Mouse (Mus musculus) C2C12 (cell line): Measurements from ENCODE around the gene Wdr64. TPM values are rescaled to one million over a fixed set of nuclear protein-coding genes. Genes with fewer than 3 reads are reported as not detected.

Source experiments
- H3K27me3 ChIP-seq: one replicate; pipeline ENCODE4 v1.6.1; 2011; ENCODE audit not compliant: control insufficient read depth, insufficient read depth, insufficient read length
- H3K36me3 ChIP-seq: one replicate; pipeline ENCODE4 v1.6.1; 2011; ENCODE audit not compliant: control insufficient read depth, insufficient read depth
- H3K4me3 ChIP-seq: one replicate; pipeline ENCODE4 v1.5.1; 2011; ENCODE audit warnings: mild to moderate bottlenecking, control low read depth; ENCODE audit not compliant: poor library complexity, insufficient read depth, severe bottlenecking
- H3K79me2 ChIP-seq: one replicate; pipeline ENCODE4 v1.6.1; 2011; ENCODE audit not compliant: control insufficient read depth, insufficient read depth
- H3K79me3 ChIP-seq: one replicate; pipeline ENCODE4 v1.6.1; 2011; ENCODE audit warnings: low read depth, control low read depth
- H3ac ChIP-seq: one replicate; pipeline ENCODE3; 2011; ENCODE audit warnings: low read depth; ENCODE audit not compliant: control insufficient read depth, insufficient read length
- CEBPB ChIP-seq: IDR thresholded peaks from one replicate; pipeline ENCODE4 v1.6.1; 2011; ENCODE audit warnings: low read depth, mild to moderate bottlenecking, control low read depth, moderate library complexity
- CTCF ChIP-seq: IDR thresholded peaks from one replicate; pipeline ENCODE4 v1.5.1; 2011; ENCODE audit not compliant: control insufficient read depth, insufficient read depth, insufficient read length
- FOSL1 ChIP-seq: IDR thresholded peaks from one replicate; pipeline ENCODE4 v1.8.0; 2011; ENCODE audit warnings: mild to moderate bottlenecking, low read length; ENCODE audit not compliant: poor library complexity, insufficient read depth, severe bottlenecking
- MAX ChIP-seq: IDR thresholded peaks from one replicate; pipeline ENCODE4 v1.6.1; 2011; ENCODE audit warnings: mild to moderate bottlenecking, control low read depth
- MYOD1 ChIP-seq: IDR thresholded peaks from one replicate; pipeline ENCODE4 v1.6.1; 2011; ENCODE audit warnings: low read depth; ENCODE audit not compliant: control insufficient read depth, insufficient read length
- MYOG ChIP-seq: IDR thresholded peaks from one replicate; pipeline ENCODE4 v1.6.1; 2011; ENCODE audit not compliant: control insufficient read depth, insufficient read length; ENCODE audit errors: extremely low read depth
- USF1 ChIP-seq: IDR thresholded peaks from one replicate; pipeline ENCODE4 v1.6.1; 2011; ENCODE audit warnings: low read depth, mild to moderate bottlenecking, control low read depth, moderate library complexity
- polyA plus RNA-seq: library from polyadenylated mRNA; unstranded; fragments of >200 nt; fragmentation: generic; extraction: Trizol; gene quantifications from one replicate; pipeline ENCODE4 v1.2.1, GENCODE M21; 2012; ENCODE audit warnings: missing spikeins

The Wdr64 gene
- polyA plus RNA-seq, 1 experiment = not detected

DNA sequence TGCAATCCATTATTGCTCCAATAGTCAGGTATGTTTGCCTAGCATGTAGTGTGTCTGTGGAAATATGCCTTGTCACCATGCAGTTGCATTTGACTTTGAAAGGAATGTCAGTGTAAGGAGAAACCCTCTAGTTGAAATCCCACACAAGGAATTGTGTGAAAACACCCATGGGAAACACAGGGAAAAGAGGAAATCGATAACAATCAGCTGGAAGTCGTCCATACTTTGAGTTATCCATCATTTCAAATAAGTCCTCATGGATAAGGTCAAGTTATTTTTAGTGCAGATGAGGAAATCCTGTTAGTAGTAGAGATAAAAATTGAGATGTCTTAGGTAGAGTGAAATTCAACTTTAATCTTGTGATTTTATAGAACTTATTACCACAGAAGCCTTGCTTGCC, 96.3 kb downstream of the Wdr64 start:
- H3K4me3 ChIP-seq = no peak overlapping the region
- no peaks in the 10 kb centered on the region for H3K79me3 ChIP-seq
- no peaks in the 10 kb centered on the region for H3K36me3 ChIP-seq
- no peak overlapping the region for H3ac ChIP-seq
- no peak for TF ChIP-seq MYOD1
- no peak for TF ChIP-seq MAX
- no peaks in the 10 kb centered on the region for H3K79me2 ChIP-seq
- no peaks in the 10 kb centered on the region for H3K27me3 ChIP-seq

DNA sequence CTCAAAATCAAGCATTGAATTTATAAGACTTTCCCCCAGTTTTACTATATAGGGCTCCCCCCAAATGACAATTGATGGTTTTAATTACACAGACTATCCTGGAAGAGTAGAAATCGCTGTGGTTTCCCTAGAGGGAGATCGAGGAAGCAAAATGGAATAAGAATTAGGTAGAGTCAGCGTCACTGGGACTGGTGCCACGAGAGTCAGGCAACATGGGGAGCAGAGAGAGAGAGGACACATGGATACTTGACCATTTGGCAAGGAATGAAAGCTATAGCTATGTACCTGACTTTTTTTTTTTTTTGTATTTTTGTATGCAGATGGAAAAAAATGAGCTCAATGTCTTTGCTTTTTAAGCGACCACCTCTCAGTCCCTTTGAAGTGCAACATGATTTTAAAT, 110.0 kb downstream of the Wdr64 start:
- Histone ChIP-seq H3K79me2 (no peaks in the 10 kb centered on the region), H3K4me3 (no peak overlapping the region), H3K79me3 (no peaks in the 10 kb centered on the region), H3K27me3 (no peaks in the 10 kb centered on the region), H3K36me3 (no peaks in the 10 kb centered on the region), H3ac (no peak overlapping the region)
- no peak for TF ChIP-seq CTCF
- no peak for TF ChIP-seq USF1
- no peak for TF ChIP-seq MYOG
- no peak for TF ChIP-seq MAX
- TF ChIP-seq MYOD1 = no peak
- TF ChIP-seq FOSL1 = no peak
- TF ChIP-seq CEBPB = no peak

DNA sequence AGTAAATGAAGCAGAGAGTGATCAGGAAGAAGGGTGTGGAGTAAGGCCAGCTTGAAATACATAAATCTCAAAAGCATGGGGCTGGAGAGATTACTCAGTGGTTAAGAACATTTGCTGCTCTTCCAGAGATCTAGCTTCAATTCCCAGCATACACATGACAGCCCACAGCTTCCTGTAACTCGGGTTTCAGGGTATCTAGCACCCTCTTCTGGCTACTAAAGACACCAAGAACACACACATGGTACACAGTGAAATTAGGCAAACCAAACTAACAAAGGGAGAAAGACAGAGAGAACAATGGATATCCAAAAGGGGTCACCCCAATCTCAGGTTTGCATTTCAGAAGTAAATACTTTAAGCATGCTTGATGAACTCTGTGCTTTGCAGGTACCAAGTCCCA, 113.2 kb downstream of the Wdr64 start:
- H3K27me3 ChIP-seq = no peaks in the 10 kb centered on the region
- no peaks in the 10 kb centered on the region for H3K79me3 ChIP-seq
- no peaks in the 10 kb centered on the region for H3K36me3 ChIP-seq
- no peak for TF ChIP-seq MYOD1
- TF ChIP-seq MYOG = no peak
- no peak for TF ChIP-seq FOSL1
- TF ChIP-seq MAX = no peak
- TF ChIP-seq CEBPB = no peak
- no peak for TF ChIP-seq USF1
- no peak for TF ChIP-seq CTCF
- no peaks in the 10 kb centered on the region for H3K79me2 ChIP-seq
- no peak overlapping the region for H3ac ChIP-seq
- H3K4me3 ChIP-seq = no peak overlapping the region

DNA sequence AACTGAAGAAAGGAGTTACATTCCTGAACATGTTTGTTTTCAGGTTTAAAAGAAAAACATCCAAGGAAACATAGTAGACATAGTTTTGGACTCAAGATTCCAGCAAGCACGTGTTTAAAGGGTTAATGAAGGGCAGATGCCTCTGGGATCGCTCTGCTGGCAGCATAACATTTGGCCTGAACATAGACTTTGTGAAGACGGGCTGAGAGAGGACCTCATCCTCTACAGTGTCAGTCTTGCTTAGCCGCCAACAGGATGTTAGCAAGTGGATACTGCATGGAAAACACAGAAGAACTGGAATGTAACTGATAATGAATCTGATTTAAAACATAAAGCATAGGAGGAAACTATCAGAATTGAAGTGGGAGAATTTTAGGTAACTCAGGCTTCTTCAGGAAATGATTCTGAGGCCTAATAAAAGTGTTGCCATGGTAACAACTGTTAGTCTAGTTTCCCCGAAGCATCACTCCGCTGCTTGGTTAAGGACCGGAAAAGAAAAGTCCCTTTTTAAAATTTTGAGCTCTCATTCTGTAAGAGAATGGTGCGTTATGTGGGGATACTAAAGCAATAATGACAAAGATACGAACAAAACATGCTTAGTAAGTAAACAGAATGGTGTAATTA, 125.5 kb downstream of the Wdr64 start:
- no peak overlapping the region for H3K4me3 ChIP-seq
- no peak overlapping the region for H3ac ChIP-seq
- H3K79me2 ChIP-seq = no peaks in the 10 kb centered on the region
- no peaks in the 10 kb centered on the region for H3K27me3 ChIP-seq
- H3K79me3 ChIP-seq = no peaks in the 10 kb centered on the region
- no peaks in the 10 kb centered on the region for H3K36me3 ChIP-seq
- TF ChIP-seq USF1 = no peak
- TF ChIP-seq MYOD1 = no peak
- no peak for TF ChIP-seq FOSL1
- no peak for TF ChIP-seq CTCF
- TF ChIP-seq MYOG = no peak
- TF ChIP-seq MAX = no peak
- no peak for TF ChIP-seq CEBPB

DNA sequence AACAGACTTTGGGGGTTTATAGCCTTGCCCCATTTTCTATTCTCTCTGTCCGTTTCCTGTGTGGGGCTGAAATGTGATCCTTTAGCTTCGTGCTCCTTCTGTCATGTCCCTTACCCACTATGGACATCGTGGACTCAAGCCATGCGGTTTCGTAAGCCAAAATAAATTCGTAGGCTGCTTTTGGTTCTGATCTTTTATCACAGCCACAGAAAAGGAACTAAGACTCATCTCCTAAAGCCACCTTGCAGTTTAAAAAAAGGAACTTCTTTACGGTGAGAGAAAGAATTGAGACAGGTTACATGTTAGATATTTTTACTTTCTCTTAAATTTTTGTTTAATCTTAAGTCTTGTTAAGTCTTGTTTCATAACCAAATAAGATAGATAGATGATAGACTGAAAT, 130.1 kb downstream of the Wdr64 start:
- H3ac ChIP-seq = no peak overlapping the region
- no peak for TF ChIP-seq CTCF
- TF ChIP-seq MYOD1 = no peak
- no peak for TF ChIP-seq USF1
- no peak for TF ChIP-seq MYOG
- no peak for TF ChIP-seq MAX
- TF ChIP-seq FOSL1 = no peak
- TF ChIP-seq CEBPB = no peak

DNA sequence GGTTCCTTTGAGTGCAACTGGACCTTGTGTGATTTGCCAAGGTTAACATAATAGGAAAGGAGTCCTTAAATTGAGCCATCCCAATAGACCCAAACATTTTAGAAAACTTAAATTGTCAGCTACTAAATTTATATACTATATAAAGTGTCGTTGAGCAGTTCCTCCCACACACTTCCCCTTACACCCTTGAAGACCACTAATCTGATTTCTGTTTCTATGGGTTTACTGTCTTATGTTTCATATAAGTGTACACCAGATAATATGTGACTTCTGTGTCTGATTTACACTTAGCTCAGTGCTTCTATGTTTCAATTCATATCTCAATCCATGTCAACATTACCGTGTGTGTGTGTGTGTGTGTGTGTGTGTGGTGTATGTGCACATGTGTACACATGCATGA, 130.8 kb downstream of the Wdr64 start:
- Histone ChIP-seq H3K79me3 (no peaks in the 10 kb centered on the region), H3K4me3 (no peak overlapping the region), H3K27me3 (no peaks in the 10 kb centered on the region), H3K79me2 (no peaks in the 10 kb centered on the region), H3ac (no peak overlapping the region), H3K36me3 (no peaks in the 10 kb centered on the region)
- TF ChIP-seq CEBPB (no peak), MYOG (no peak), USF1 (no peak), MYOD1 (no peak), CTCF (no peak), MAX (no peak), FOSL1 (no peak)

More for the DNA sequence above, 130.1 kb downstream of the Wdr64 start:
- H3K79me2 ChIP-seq = no peaks in the 10 kb centered on the region
- no peak overlapping the region for H3K4me3 ChIP-seq
- H3K36me3 ChIP-seq = no peaks in the 10 kb centered on the region
- no peaks in the 10 kb centered on the region for H3K79me3 ChIP-seq
- no peaks in the 10 kb centered on the region for H3K27me3 ChIP-seq
